Mouse (Mus musculus): ENCODE measurements around the gene Gm156.
A peak's percentile ranks its signal among the peaks of the same experiment; 100 is the strongest.
"Not testable (repeated sequence)": the region's sequence is repeated elsewhere in the genome, so short reads cannot be mapped to it uniquely, and the experiment has no call there.

Gm156 gene

GRCm38 (mm10) chr6:129784170-129784569 lies at the start of gene Gm156:
Gene Gm156, minus strand, starts transcription at chr6:129784270.
- DNase-seq (ENCODE audit: low read depth, low spot score): not testable (repeated sequence)

DNA sequence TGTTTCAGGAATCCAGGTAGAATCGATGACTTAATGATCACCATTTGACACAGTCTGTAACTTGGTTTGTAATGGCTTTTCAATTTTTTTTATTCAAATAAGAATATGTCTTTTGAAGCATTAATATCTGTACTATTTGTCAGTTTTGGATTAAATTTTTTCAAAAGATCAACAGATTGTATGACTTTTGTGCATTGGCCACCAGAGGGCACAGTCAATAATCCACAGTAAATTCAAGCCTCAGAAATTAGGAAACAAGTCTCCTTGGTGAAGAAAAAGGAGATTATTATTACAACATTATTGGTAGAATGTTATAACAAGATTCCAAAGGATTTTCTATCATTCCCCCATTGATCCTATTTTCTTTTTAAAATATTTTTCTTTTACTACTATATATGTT lies 41.5 kb upstream of the Gm156 start:
- no peak for DNase-seq (ENCODE audit: low read depth, low spot score)

DNA sequence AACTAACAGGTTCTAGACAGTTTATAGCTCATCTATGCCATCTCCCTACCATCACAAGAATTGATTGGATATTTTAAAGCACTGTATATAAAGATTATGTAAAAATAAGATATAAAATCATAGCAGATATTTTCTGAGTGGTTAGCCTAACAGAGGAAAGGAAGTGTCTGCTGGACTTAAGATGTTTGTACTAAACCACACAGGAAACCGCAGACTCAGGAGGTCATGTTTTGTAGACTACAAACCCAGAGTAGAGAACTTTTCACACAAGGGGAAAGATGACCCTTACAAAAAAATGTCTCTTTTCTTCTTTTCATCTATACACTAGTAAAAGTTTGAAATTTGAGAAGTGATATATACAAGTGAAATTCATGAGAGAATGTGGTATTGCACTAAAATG lies 39.9 kb upstream of the Gm156 start:
- no peak for DNase-seq (ENCODE audit: low read depth, low spot score)

DNA sequence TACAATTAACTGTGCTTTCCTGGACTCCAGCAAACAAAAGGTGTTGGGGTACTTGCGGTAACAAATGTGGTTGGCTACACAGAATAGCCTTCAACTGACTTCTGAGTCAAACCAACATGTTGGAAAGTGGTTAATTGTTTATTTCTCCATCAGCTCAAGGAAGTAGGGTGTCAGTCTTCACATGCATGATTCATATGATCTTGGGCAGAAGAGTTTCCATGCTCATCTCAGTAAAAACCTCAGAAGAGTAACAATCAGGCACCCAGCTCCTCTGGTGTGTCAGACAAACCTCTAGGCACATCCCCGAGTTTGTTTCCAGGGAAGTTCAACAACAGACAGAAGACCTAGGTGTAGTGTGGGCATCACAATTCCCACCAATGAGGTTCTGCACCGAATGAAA lies 33.7 kb upstream of the Gm156 start:
- DNase-seq (ENCODE audit: low read depth, low spot score): no peak

DNA sequence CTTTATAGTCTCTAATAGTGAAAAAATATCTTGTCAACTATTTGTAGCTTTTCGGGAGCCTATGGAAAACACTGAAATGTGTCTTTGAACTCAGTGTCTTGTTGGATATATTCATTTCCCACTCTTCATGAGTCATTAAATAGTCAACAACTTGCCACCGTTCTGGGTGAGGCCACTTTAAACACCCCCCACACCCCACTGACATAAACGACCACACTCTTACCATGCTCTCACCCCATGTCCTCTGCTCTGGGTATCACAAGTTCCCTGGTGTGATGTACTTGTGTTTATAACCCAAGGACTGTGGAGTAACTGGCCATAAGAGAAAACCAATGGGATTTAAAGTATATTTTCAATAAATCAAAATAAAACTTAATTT lies 36.4 kb downstream of the Gm156 start:
- DNase-seq (ENCODE audit: low read depth, low spot score): no peak

DNA sequence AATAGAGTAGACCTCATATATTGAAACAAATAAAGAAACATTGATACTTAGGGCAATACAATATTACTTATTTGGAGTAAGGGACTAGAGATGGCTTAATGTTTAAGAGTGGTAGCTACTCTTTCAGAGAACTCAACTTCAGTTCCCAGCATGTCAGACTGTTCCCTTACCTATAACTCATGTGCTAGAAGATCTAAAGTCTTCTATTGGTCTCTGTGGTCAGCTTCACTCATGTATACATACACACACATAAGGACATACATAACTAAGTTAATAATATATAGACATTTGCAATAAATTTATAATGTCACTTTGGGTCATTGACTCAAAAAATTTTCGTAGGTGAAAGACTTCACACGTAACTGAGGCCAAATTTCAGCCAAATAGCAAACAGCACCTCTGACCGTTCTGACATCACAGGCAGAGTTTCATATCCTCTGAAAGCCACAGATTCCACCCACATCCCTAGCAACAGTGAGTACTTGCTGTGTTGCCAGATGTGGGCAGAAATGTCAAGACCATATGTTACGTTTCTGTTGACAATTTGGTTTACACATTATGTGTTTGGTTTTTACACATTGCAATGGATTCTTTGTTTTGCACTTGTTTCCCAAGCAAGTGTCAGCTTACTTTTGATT lies 36.9 kb downstream of the Gm156 start:
- no peak for DNase-seq (ENCODE audit: low read depth, low spot score)

DNA sequence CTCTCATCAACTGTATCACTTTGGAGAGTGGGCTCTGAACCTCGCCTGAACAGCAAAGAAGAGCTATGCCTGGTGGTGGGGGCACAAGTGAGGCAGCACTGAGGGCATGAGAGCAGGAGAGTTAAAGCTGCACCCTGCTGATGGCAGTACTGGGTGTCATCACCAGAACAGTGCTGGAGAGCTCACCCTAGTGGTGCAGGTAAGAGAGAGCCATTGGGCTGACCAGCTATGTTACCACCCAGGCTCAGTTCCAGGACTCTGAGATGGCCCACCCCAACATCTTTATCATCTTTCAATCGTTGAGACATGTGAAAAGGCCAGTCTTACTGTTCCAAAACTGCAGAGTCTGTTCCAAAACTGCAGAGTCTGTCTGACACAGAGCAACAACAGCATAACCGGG lies 37.9 kb downstream of the Gm156 start:
- no peak for DNase-seq (ENCODE audit: low read depth, low spot score)

- peak; percentile 3 for DNase-seq (ENCODE audit: low read depth, low spot score)
Measured at GRCm38 (mm10) chr6:129740069-129740721, 43.9 kb downstream of the Gm156 start, which contains the start of gene Klri2. Gene Klri2, minus strand, starts transcription at chr6:129740484.

- no peak for DNase-seq (ENCODE audit: low read depth, low spot score)
Measured at GRCm38 (mm10) chr6:129736414-129736813, 47.7 kb downstream of the Gm156 start.

DNA sequence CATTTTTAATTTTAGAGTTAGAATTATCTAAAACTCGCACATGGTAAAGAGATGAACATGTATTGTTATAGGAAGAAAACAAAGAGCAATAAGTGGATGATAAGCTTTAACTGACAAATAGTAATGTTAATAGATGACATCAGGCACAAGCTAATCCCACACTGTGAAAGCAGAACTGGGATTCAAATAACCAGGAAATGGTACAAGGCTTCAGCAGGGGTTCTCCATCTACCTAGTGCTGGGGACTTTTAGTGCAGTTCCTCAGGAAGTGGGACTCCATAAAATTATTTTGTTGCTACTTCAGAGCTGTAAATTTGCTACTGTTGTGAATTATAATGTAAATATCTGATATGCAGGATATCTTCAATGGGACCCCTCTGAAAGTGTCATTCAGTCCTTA lies 56.8 kb downstream of the Gm156 start:
- no peak for DNase-seq (ENCODE audit: low read depth, low spot score)

- no peak for DNase-seq (ENCODE audit: low read depth, low spot score)
Measured at GRCm38 (mm10) chr6:129721390-129721789, 62.7 kb downstream of the Gm156 start.

DNA sequence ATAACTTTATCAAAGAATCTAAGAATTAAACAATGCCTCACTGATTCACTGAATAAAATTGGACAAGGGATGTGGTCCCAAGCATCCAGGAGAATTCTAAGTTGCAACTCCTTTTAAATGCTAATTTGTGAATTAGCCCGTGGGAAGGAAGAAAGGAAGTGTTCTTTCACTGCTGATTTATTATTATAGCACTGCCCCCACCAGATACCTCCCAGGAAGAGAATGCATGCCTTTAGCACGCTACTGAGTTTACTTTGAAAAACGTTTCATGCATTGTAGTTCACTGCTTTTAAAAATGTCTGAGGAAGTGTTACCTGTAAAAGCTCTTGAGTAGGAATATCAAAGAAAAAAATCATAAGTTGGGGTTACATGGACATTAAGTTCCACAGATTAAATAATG lies 63.6 kb downstream of the Gm156 start:
- no peak for DNase-seq (ENCODE audit: low read depth, low spot score)

GRCm38 (mm10) chr6:129717032-129717431 lies 67.0 kb downstream of the Gm156 start, which contains the start of gene Klri1:
Gene Klri1, minus strand, starts transcription at chr6:129717132.
- DNase-seq (ENCODE audit: low read depth, low spot score): no peak
